Mouse (Mus musculus) forebrain, postnatal 0 days (tissue): ENCODE measurements around the gene B4galt4. TPM values are rescaled to one million over a fixed set of nuclear protein-coding genes. Genes with fewer than 3 reads are reported as not detected.

Experiments
- ATAC-seq: fragments of 200-750 bp; cut with Nextera tagmentation; 2 replicates; pipeline ENCODE4 v1.8.0; 2017; ENCODE audit warnings: mild to moderate bottlenecking, moderate library complexity
- DNase-seq: peaks from one replicate; pipeline ENCODE4 v3.0.0-alpha.2; 2015
- H3K27ac ChIP-seq: fragments of 300-500 bp; sonication (generic); 2 replicates; pipeline ENCODE4 v1.5.1; 2014; ENCODE audit warnings: low read depth, mild to moderate bottlenecking, antibody characterized with exemption, low read length, moderate library complexity, mixed read lengths
- H3K27me3 ChIP-seq: fragments of 300-500 bp; sonication (generic); 2 replicates; pipeline ENCODE4 v1.6.1; 2014; ENCODE audit warnings: mild to moderate bottlenecking, low read length, mixed read lengths; ENCODE audit not compliant: insufficient read depth
- H3K36me3 ChIP-seq: fragments of 300-500 bp; sonication (generic); 2 replicates; pipeline ENCODE4 v1.6.1; 2014; ENCODE audit warnings: mild to moderate bottlenecking, moderate library complexity; ENCODE audit not compliant: insufficient read depth
- H3K4me1 ChIP-seq: fragments of 300-500 bp; sonication (generic); 2 replicates; pipeline ENCODE4 v1.6.1; 2014; ENCODE audit warnings: antibody characterized with exemption; ENCODE audit not compliant: insufficient read depth
- H3K4me2 ChIP-seq: fragments of 300-500 bp; sonication (generic); 2 replicates; pipeline ENCODE4 v1.6.1; 2014; ENCODE audit warnings: low read depth, mild to moderate bottlenecking, moderate library complexity
- H3K4me3 ChIP-seq: fragments of 300-500 bp; sonication (generic); 2 replicates; pipeline ENCODE4 v1.5.1; 2014; ENCODE audit warnings: low read depth, low read length, mixed read lengths
- H3K9ac ChIP-seq: fragments of 300-500 bp; sonication (generic); 2 replicates; pipeline ENCODE4 v1.6.1; 2014; ENCODE audit warnings: mild to moderate bottlenecking
- H3K9me3 ChIP-seq: fragments of 300-500 bp; sonication (generic); 2 replicates; pipeline ENCODE4 v1.6.1; 2016; ENCODE audit warnings: low read length
- CTCF ChIP-seq: sonication (generic); IDR thresholded peaks from 2 replicates; pipeline ENCODE4 v1.5.1; 2016; ENCODE audit warnings: antibody characterized with exemption, control low read depth, low read depth
- WGBS: fragments of 180-500 bp; shearing (Covaris S2); extraction: QIAGEN DNeasy Blood & Tissue Kit; methylation state at CpG from one replicate; pipeline ENCODE4 v1.1.7; 2014; 5-methylcytosine and 5-hydroxymethylcytosine counted together
- polyA plus RNA-seq: library from polyadenylated mRNA; unstranded; fragments of >200 nt; fragmentation: Nextera tagmentation; extraction: Ambion mirVana; gene quantifications from 2 replicates; pipeline ENCODE4 v1.2.1, GENCODE M21; 2015
- total RNA-seq: library from RNA; depleted of rRNA; stranded (reverse); fragments of >200 nt; gene quantifications from 2 replicates; pipeline ENCODE4 v1.2.3, GENCODE M21; 2014

B4galt4 gene
- total and polyA plus RNA-seq, 2 experiments from 2014 or later, result 25.0 to 27.3 TPM

GRCm38 (mm10) chr16:38750803-38751202, 8.7 kb downstream of the B4galt4 start:
- Histone ChIP-seq H3K27ac (no peak overlapping the region), H3K4me1 (no peaks in the 10 kb centered on the region), H3K36me3 (peaks cover 13% of the 10 kb centered on the region; the same call in 1 of the 2 replicates), H3K4me3 (no peak overlapping the region), H3K27me3 (no peaks in the 10 kb centered on the region), H3K9me3 (no peaks in the 10 kb centered on the region), H3K9ac (no peak overlapping the region), H3K4me2 (no peak overlapping the region)
- DNase-seq (no peak), ATAC-seq (no peak)
- 84% methylated on average over 6 of the region's 6 CpGs for WGBS
- TF ChIP-seq CTCF, result no peak

- Histone ChIP-seq H3K4me1 (no peaks in the 10 kb centered on the region), H3K9ac (no peak overlapping the region), H3K9me3 (no peaks in the 10 kb centered on the region), H3K27me3 (no peaks in the 10 kb centered on the region), H3K27ac (no peak overlapping the region), H3K36me3 (peaks cover 20% of the 10 kb centered on the region), H3K4me3 (no peak overlapping the region), H3K4me2 (no peak overlapping the region)
- 67% methylated on average over 11 of the region's 11 CpGs for WGBS
- no peak for TF ChIP-seq CTCF
- ATAC-seq (no peak), DNase-seq (no peak)
Measured at GRCm38 (mm10) chr16:38753631-38754030, 11.6 kb downstream of the B4galt4 start.

- Histone ChIP-seq H3K36me3 (peaks cover 32% of the 10 kb centered on the region), H3K4me2 (no peak overlapping the region), H3K27me3 (no peaks in the 10 kb centered on the region), H3K9me3 (no peaks in the 10 kb centered on the region), H3K4me3 (no peak overlapping the region), H3K9ac (no peak overlapping the region), H3K4me1 (no peaks in the 10 kb centered on the region), H3K27ac (no peak overlapping the region)
- DNase-seq (no peak), ATAC-seq (no peak)
- TF ChIP-seq CTCF, result no peak
- 67% methylated on average over 7 of the region's 7 CpGs for WGBS
Measured at GRCm38 (mm10) chr16:38755452-38756176, 13.6 kb downstream of the B4galt4 start.

DNA sequence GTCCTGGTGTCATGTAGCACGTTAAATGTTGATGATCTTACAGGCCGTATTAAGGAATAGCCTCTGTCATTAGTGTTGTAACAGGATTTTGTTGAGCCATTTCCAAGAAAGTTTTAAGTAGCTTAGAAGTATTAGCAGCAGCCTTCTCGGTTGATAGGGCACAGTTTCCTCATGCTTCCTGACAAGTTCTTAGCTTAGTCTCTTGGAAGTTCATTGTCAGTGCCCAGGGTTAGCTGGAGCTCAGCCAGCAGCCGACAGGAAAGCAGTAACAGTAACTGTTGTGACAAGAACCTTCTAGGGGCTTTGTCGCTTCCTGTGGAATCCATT, 14.1 kb downstream of the B4galt4 start:
- WGBS, result 19% methylated on average over 5 of the region's 5 CpGs
- H3K27ac ChIP-seq, result no peak overlapping the region
- TF ChIP-seq CTCF, result no peak
- H3K9ac ChIP-seq, result no peak overlapping the region
- no peak overlapping the region for H3K4me3 ChIP-seq
- no peaks in the 10 kb centered on the region for H3K9me3 ChIP-seq
- DNase-seq (peak; percentile 11), ATAC-seq (no peak; the same call in 1 of the 2 replicates)
- H3K27me3 ChIP-seq, result no peaks in the 10 kb centered on the region
- H3K4me1 ChIP-seq, result no peaks in the 10 kb centered on the region
- no peak overlapping the region for H3K4me2 ChIP-seq
- H3K36me3 ChIP-seq, result peaks cover 37% of the 10 kb centered on the region

GRCm38 (mm10) chr16:38756572-38756971, 14.5 kb downstream of the B4galt4 start:
- no peak for ATAC-seq

GRCm38 (mm10) chr16:38757626-38758025, 15.6 kb downstream of the B4galt4 start:
- TF ChIP-seq CTCF, result no peak
- Histone ChIP-seq H3K9me3 (no peaks in the 10 kb centered on the region), H3K4me1 (no peaks in the 10 kb centered on the region), H3K27me3 (no peaks in the 10 kb centered on the region), H3K9ac (no peak overlapping the region), H3K27ac (no peak overlapping the region), H3K4me3 (no peak overlapping the region), H3K36me3 (peaks cover 39% of the 10 kb centered on the region), H3K4me2 (no peak overlapping the region)
- ATAC-seq (no peak), DNase-seq (no peak)
- WGBS, result 96% methylated on average over 19 of the region's 19 CpGs

More at GRCm38 (mm10) chr16:38756572-38756971, 14.5 kb downstream of the B4galt4 start:
- no peak for DNase-seq
- Histone ChIP-seq H3K9ac (no peak overlapping the region), H3K27me3 (no peaks in the 10 kb centered on the region), H3K4me2 (no peak overlapping the region), H3K36me3 (peaks cover 37% of the 10 kb centered on the region), H3K4me3 (no peak overlapping the region), H3K4me1 (no peaks in the 10 kb centered on the region), H3K27ac (no peak overlapping the region), H3K9me3 (no peaks in the 10 kb centered on the region)
- TF ChIP-seq CTCF, result no peak
- 68% methylated on average over 4 of the region's 4 CpGs for WGBS

- H3K4me3 ChIP-seq, result no peak overlapping the region
- ATAC-seq, result no peak
- TF ChIP-seq CTCF, result 0 out of 2 replicates have a peak, but pooled peaks have one; percentile 10
- 86% methylated on average over 12 of the region's 12 CpGs for WGBS
- H3K4me2 ChIP-seq, result no peak overlapping the region
- no peak overlapping the region for H3K27ac ChIP-seq
- DNase-seq, result no peak
- H3K9me3 ChIP-seq, result no peaks in the 10 kb centered on the region
- no peaks in the 10 kb centered on the region for H3K27me3 ChIP-seq
- H3K4me1 ChIP-seq, result no peaks in the 10 kb centered on the region
- H3K9ac ChIP-seq, result no peak overlapping the region
- peaks cover 39% of the 10 kb centered on the region for H3K36me3 ChIP-seq
Measured at GRCm38 (mm10) chr16:38758104-38758861, 16.2 kb downstream of the B4galt4 start.
